Mouse (Mus musculus) kidney, postnatal 36 days (tissue): ENCODE measurements around the gene Cbx3.
"Not testable (repeated sequence)": the region's sequence is repeated elsewhere in the genome, so short reads cannot be mapped to it uniquely, and the experiment has no call there.

Source experiments
- DNase-seq, 2 experiments: peaks; one replicate each; pipeline ENCODE4 v3.0.0; 2021 to 2022; ENCODE audit warnings: mixed read lengths in 2 of 2

Cbx3 gene

GRCm38 (mm10) chr6:51471179-51471505, 982 bp downstream of the Cbx3 start:
- DNase-seq: no peak

DNA sequence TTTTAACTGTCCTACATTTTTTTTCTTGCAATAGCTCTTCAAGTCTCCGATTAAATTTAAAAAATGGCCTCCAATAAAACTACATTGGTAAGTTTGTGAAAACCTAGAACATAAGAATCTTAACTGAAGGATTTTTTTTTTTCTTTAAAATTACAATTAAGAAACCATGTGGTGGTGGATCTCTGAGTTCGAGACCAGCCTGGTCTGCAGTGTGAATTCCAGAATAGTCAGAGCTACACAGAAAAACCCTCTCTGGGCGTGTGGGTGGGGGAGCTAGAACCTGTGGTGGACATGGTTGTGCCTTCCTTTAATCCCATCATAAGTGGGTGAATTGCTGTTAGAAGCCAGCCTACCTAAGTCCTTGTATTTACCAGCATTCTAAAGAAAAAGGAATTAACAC, 1.6 kb downstream of the Cbx3 start:
- no peak for DNase-seq

- DNase-seq: no peak
Observed at GRCm38 (mm10) chr6:51472213-51472612, 2.1 kb downstream of the Cbx3 start.

DNA sequence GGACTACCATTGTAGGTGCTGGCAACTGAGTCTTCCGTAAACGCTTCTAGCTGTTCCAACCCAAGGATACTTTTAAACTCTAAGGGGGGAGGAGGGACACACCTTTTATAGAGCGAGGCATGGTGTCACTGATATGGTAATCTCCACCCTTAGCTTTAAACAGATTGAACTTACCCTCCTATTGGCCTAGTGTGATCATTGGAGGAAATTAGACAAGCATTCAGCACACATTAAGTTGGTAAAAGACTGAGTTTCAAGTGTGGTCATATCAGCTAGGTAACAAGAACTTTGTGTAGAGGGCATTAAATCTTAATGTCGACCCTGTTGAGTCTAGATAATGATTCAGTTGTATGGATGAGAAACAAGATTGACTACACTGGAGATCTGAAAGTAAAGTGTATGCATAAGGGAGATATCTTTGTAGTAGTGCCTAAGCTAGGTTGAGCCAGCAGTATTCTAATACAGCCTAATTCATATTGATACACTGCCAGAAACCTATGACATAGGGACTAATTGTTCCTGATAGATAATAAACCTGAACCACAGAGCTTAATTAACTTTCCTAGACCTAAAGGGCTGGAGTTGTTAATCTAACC, 9.1 kb downstream of the Cbx3 start:
- no peak for DNase-seq

DNA sequence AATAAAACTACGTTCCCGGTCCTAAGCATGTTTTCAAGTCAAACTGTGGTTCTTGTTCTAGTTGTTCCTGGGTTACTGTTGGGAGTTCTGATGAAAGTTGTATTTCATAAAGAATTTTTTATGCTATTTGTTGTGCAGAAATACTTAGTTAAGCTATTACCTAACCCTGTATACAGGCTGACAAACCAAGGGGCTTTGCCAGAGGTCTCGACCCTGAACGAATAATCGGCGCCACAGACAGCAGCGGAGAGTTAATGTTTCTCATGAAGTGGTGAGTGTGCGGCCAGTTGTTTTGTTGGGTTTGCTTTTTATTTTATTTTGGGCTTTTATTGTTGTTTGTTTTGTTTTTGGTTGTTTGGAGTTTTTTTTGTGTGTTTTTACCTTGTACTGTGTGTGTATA, 11.4 kb downstream of the Cbx3 start:
- DNase-seq: peak; percentile 42 to 45

DNA sequence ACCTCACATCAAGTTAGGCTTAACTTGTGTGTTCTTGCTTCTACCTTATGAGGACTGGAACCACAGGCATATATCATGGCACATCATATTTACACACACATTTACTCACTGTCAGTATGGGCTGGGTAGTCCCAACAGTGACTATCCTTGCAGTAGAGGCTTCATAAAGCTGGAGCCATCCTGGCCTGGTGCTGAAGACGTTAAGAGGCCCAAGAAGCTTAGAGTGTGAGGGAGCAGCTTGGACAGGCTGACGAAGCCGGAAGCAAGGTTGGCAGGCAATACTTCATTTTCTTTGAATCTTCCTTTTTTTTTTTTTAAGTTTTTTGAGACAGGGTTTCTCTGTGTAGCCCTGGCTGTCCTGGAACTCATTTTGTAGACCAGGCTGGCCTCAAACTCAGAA, 13.7 kb downstream of the Cbx3 start:
- no peak for DNase-seq

DNA sequence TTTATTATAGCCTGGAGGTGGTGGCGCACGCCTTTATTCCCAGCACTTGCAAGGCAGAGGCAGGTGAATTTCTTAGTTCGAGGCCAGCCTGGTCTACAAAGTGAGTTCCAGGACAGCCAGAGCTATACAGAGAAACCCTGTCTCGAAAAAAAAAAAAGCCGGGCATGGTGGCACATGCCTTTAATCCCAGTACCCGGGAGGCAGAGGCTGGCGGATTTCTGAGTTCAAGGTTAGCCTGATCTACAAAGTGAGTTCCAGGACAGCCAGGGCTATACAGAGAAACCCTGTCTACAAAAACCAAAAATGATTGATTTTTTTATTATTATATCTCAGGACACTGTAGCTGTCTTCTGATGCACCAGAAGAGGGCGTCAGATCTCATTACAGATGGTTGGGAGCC, 14.4 kb downstream of the Cbx3 start:
- DNase-seq: not testable (repeated sequence)

DNA sequence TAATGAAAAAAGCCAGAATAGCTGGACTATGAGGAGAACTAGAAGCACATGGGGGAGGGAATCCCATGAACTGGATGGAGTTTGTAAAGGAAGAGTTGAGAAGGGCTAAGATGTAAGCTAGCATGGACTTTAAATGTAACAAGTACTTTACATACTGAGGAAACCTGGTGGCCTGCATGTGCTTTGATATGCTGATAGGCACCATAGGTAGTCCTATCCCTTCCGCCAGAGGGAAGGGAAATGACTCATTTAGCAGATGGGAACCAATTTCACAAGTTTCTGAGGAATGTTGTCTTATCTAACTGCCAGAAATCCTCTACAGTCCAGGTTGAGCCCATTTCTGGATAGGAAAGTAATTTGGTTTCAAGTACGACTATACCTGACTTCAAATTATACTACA, 15.5 kb downstream of the Cbx3 start:
- DNase-seq: no peak

DNA sequence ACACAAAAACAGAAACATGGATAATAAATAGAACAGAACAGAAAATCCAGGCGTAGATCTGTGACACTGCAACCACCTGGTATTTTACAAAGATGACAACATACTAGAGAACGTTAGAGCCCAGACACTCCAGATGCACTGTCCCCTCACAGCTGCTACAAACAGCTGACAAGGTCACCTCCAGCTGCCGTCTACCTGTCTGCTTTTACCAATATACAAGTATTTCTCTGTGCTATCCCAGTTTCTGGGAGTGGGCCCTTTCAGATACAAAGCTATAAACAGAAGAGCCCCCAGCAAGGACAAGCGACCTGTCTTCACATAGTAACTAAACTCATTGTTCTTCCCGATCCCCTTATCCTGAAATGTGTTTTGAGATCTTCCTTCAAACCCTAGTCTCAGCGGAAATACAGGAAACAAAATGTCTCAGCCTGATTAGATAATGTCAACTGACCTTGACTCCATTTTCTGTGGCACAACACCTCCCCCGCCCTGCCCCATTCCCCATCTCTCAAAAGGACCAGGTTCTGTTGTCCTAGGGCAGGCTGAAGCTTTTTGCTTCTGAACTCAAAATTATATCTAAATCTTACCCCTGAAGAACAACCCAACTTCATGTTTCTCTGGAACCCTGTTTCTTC, 16.0 kb downstream of the Cbx3 start:
- DNase-seq: no peak

DNA sequence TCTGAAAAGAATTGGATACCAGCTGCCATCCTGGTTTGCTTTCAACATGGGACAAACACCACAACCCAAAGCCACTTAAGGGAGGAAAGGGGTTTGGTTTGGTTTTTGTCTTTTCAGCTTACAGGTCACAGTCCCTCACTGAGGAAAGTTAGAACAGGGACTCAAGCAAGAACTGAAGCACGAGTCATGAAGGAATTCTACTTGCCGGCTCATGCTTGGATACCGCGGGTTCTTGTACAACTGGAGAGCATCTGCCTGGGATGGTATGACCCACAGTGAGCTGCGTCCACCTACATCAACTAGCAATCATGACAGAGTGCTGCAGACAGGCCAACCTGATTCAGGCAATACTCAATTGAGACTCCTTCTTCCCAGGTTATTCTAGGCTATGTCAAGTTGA, 16.6 kb downstream of the Cbx3 start:
- DNase-seq: no peak

DNA sequence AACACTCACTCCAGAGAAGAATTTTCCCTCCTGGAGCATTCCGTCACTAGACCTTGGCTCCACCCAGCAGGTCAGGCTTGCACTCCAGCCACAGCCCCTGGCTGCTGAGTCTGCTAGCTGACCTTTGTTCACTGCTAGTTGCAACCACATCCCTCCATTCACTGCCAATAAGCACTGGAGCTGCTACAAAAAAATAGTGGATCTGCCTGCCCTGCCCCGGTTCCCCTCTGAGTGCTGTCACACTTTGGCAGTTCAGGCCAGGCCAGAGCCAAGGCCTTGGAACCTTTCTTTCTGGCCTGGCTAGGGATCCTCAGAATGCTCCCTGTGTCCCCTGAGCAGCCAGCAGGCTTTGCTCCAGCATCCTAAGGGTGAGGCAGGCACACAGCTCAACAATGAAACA, 19.6 kb downstream of the Cbx3 start:
- DNase-seq: peak; percentile 75 to 87

- DNase-seq: peak; percentile 14 to 34
Observed at GRCm38 (mm10) chr6:51497321-51498111, 27.4 kb downstream of the Cbx3 start.

DNA sequence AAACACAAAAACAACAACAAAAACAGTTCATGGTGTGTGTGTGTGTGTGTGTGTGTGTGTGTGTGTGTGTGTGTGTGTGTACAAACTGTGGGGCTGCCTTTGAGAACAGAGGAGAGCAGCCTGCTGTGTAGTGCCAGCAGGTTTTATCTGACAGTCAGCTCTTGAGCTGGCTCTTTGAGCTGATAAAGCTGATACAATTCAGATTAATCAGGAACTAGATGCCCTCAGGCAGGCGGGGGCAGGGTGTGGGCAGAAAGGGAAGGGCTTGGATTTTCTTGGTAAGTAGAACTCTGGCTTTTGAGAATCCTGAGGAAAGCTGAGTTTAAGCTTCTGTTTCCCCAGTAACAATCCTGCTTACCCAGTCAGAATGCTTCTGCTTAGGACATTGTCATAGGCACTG, 35.5 kb downstream of the Cbx3 start:
- DNase-seq: no peak

- no peak for DNase-seq
Observed at GRCm38 (mm10) chr6:51507556-51507955, 37.4 kb downstream of the Cbx3 start.

GRCm38 (mm10) chr6:51508750-51509648, 38.8 kb downstream of the Cbx3 start:
- DNase-seq: peak; percentile 74 to 91

DNA sequence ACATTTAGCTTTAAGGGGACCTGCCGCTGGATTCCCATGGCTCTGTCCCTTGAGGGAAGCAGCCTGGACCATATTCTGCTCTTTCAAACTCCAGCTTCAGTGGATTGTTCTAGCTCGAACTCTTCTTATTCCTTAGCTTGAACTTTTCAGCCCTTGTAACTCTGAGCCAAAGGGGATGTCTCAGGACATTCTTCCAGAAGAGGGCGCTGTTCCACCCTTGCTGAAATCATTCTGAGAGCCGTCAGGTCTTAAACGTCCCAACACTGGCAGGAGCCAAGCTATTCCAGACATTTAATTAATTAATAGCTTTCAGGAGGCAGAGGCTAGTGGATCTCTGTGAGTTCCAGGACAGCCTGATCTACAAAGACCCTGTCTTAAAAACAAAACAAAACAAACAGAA, 39.9 kb downstream of the Cbx3 start:
- DNase-seq: peak; percentile 64 to 82

GRCm38 (mm10) chr6:51510946-51511345, 40.8 kb downstream of the Cbx3 start:
- DNase-seq: no peak

DNA sequence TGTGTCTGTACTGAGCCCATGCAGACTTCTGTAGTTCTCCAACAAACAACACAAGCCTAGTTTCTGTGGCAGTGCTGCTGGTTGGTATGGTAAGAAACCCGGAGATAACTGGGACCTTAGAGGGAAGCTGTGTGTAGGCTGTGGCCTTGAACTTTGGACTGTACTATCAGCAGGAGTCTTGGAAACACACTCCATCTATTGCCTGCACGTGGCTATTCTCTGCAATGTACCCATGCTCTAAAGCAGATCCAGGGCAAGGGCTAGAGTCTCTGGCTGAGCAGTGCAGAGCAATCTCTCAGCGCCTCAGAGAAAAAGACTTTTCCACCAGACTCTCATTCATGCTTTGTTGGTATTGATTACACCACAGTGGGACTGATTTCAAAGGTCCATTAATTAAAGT, 43.6 kb downstream of the Cbx3 start:
- no peak for DNase-seq

DNA sequence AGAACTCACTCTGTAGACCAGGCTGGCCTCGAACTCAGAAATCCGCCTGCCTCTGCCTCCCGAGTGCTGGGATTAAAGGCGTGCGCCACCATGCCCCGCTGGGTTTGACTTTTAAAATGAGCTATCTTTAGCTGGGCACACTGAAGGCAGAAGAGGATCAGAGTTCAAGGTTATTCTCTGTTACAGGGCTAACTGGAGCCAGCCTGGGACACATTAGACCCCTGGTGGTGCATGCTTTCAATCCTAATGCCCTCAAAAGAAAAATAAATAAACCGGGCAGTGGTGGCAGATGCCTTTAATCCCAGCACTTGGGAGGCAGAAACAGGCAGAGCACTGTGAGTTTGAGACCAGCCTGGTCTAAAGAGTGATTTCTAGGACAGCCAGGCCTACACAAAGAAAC, 44.7 kb downstream of the Cbx3 start:
- no peak for DNase-seq

- no peak for DNase-seq
Observed at GRCm38 (mm10) chr6:51523310-51523709, 53.1 kb downstream of the Cbx3 start.

DNA sequence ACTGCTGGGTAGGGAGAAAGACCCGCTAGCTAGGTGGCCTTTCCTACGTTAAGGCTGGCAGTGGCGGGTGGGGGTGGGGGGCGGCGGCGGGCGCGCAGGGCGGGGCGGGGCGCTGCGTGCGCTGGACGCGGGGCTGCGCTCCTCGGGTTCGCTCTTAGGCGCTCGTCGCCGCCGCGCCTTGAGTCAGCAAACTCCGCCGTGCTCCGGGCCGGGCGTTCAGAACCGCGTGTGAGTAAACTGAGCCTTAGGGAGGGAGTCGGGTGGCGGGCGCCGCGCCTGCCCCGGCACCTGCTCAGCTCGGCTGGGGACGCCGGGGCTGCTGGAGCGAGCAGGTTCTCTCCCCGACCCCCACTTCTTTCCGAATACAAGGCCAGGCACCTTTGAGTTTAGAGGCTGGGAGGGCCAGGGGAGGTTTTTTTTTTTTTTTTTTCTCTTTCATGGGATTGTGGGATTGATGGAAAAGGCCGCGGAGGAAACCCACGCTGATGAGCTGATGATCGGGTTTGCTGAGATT, 53.7 kb downstream of the Cbx3 start, which contains the start of gene Snx10:
Gene Snx10, plus strand, starts transcription at position 95 of the 514 bp plus-strand sequence.
- peak in 1 of 2 experiments; percentile 66 for DNase-seq

DNA sequence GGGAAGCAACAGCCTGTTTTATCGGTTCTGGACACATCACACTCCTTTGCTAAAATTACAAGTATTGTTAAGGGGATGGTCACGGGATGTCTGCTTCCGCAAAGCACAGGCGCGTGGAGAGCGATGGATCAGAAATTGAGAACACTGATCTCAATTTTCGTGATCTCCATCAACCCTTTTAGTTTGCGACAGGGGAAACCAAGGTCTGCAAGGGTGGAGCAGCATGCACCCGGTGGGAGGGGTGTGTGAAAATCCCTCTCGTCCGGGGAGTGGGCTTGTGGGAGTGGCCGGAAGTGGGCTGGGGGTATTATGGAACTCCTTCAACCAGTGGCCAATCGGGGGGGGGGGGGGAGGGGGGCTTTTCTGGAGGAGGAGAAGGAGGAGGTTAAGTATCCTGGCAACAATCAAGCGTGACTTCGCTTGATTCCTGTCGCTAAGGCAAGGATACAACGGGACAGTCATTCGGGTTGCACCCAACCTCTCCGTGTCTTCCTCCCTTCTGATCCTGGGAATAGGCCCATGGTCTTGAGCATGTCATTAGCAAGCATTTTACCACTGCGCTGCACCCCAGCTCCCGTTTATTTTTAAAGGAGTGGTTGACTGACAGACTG, 54.3 kb downstream of the Cbx3 start:
- DNase-seq: peak in 1 of 2 experiments; percentile 14
